Mouse (Mus musculus): Measurements from ENCODE around the gene Zfp335.

- TF ChIP-seq CTCF (IDR thresholded peaks at IDR 0.05; ENCODE audit: low read depth), result no peak
- TF ChIP-seq EP300 (IDR thresholded peaks at IDR 0.05; ENCODE audit: low read depth), result no peak
These were observed 51.7 kb downstream of the Zfp335 start for GRCm38 (mm10) chr2:164859640-164860432.

Measured in liver, embryonic 14.5 days (tissue).